Mouse (Mus musculus) intestine, embryonic 14.5 days (tissue): ENCODE measurements around the gene Gigyf2. TPM values are rescaled to one million over a fixed set of nuclear protein-coding genes. Genes with fewer than 3 reads are reported as not detected.

ENCODE experiments used
- ATAC-seq: fragments of 200-750 bp; cut with Nextera tagmentation; replicated peaks from 2 replicates; pipeline ENCODE4 v1.8.0; 2017; ENCODE audit warnings: low read depth, moderate number of reproducible peaks, moderate TSS enrichment, moderate library complexity; ENCODE audit not compliant: low FRiP score, low TSS enrichment
- DNase-seq: peaks from one replicate; pipeline ENCODE4 v3.0.0-alpha.2; 2018; ENCODE audit warnings: low spot score
- H3K27ac ChIP-seq: fragments of 300-500 bp; sonication (generic); 2 replicates; pipeline ENCODE4 v1.5.1; 2014; ENCODE audit warnings: low read depth, mild to moderate bottlenecking, control low read depth
- H3K27me3 ChIP-seq: fragments of 300-500 bp; sonication (generic); replicated peaks from 2 replicates; pipeline ENCODE4 v1.6.1; 2014; ENCODE audit warnings: low read length, control low read depth; ENCODE audit not compliant: control insufficient read depth, insufficient read depth
- H3K36me3 ChIP-seq: fragments of 300-500 bp; sonication (generic); 2 replicates; pipeline ENCODE4 v1.6.1; 2014; ENCODE audit warnings: low read length, control low read depth; ENCODE audit not compliant: control insufficient read depth, insufficient read depth
- H3K4me1 ChIP-seq: fragments of 300-500 bp; sonication (generic); replicated peaks from 2 replicates; pipeline ENCODE4 v1.6.1; 2014; ENCODE audit warnings: low read length, control low read depth, mixed read lengths; ENCODE audit not compliant: control insufficient read depth, insufficient read depth
- H3K4me2 ChIP-seq: fragments of 300-500 bp; sonication (generic); 2 replicates; pipeline ENCODE4 v1.6.1; 2014; ENCODE audit warnings: low read length
- H3K4me3 ChIP-seq: fragments of 300-500 bp; sonication (generic); 2 replicates; pipeline ENCODE4 v1.5.1; 2014; ENCODE audit warnings: low read depth, low read length, control low read depth, mixed read lengths
- H3K9ac ChIP-seq: fragments of 300-500 bp; sonication (generic); 2 replicates; pipeline ENCODE4 v1.6.1; 2014; ENCODE audit warnings: mild to moderate bottlenecking, low read length
- H3K9me3 ChIP-seq: fragments of 300-500 bp; sonication (generic); 2 replicates; pipeline ENCODE4 v1.6.1; 2016; ENCODE audit warnings: low read length, control low read depth; ENCODE audit not compliant: control insufficient read depth
- WGBS: fragments of 180-500 bp; shearing (Covaris S2); extraction: QIAGEN DNeasy Blood & Tissue Kit; methylation state at CpG from one replicate; pipeline ENCODE4 v1.1.7; 2014; 5-methylcytosine and 5-hydroxymethylcytosine counted together
- polyA plus RNA-seq: library from polyadenylated mRNA; unstranded; fragments of >200 nt; fragmentation: Nextera tagmentation; extraction: Ambion mirVana; gene quantifications from 2 replicates; pipeline ENCODE4 v1.2.1, GENCODE M21; 2014

Gene Gigyf2
- polyA plus RNA-seq, 1 experiment from 2014 or later = 45.2 TPM

DNA sequence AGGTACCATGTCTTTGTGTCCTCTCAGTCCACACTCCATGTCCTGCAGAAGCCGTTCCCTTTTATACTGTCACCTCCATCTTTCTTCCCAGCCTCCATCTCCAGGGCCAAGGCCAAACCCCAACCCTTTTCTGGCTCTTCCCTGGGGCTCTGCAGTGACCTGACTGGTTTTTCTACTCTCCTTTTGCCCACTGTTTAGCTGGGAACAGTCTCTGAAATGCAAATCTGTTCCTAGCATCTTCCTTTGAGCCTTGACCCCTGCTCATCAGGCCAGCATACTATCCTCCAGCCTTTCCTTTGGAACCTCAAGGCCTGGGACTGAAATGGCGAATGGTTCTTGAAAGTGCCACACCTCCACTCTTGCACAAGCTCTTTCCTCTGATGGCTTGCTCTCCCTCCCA is 13.7 kb upstream of the Gigyf2 start:
- no peak overlapping the region for H3K9ac ChIP-seq
- no peaks in the 10 kb centered on the region for H3K36me3 ChIP-seq
- H3K4me3 ChIP-seq = no peak overlapping the region
- no peaks in the 10 kb centered on the region for H3K27me3 ChIP-seq
- 85% methylated on average over 2 of the region's 2 CpGs for WGBS
- H3K4me1 ChIP-seq = 0 out of 2 replicates have a peak, but pooled peaks cover 2% of the 10 kb centered on the region
- DNase-seq = no peak
- ATAC-seq = no peak
- H3K27ac ChIP-seq = no peak overlapping the region
- no peaks in the 10 kb centered on the region for H3K9me3 ChIP-seq
- no peak overlapping the region for H3K4me2 ChIP-seq

DNA sequence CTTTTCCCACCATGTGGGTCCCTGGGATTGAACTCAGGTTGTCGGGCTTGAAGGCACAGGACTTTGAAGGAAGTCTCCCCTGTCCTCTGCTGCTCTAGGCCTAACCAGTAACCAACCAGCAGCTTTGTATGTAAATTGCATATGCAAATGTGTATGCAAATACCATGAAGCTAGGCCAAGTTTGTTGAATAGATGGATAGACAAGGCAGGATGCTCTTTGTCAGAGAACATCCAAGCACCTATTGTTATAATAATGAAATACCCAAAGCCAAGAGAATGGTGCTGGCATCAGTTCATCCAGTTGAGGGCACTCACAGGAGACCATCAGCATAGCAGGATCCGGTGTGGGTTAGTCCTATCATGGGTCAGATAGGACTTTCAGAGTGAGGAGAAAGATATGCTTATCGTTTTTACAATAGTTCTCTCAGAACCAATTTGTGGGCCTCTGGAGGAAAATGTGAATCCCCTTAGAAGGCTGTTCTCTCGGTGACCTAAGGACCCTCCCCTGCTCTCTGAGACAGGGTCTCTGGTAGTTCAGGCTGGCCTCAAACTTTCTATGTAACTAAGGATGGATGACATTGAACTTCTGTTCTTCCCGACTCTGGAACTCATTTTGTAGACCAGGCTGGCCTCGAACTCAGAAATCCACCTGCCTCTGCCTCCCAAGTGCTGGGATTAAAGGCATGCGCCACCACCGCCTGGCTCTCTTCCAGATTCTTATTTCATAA is 12.8 kb upstream of the Gigyf2 start:
- Histone ChIP-seq H3K4me2 (no peak overlapping the region), H3K9ac (no peak overlapping the region), H3K9me3 (no peaks in the 10 kb centered on the region), H3K36me3 (no peaks in the 10 kb centered on the region), H3K4me1 (0 out of 2 replicates have a peak, but pooled peaks cover 2% of the 10 kb centered on the region), H3K4me3 (no peak overlapping the region), H3K27ac (no peak overlapping the region), H3K27me3 (no peaks in the 10 kb centered on the region)
- 93% methylated on average over 8 of the region's 8 CpGs for WGBS
- ATAC-seq (no peak), DNase-seq (no peak)

DNA sequence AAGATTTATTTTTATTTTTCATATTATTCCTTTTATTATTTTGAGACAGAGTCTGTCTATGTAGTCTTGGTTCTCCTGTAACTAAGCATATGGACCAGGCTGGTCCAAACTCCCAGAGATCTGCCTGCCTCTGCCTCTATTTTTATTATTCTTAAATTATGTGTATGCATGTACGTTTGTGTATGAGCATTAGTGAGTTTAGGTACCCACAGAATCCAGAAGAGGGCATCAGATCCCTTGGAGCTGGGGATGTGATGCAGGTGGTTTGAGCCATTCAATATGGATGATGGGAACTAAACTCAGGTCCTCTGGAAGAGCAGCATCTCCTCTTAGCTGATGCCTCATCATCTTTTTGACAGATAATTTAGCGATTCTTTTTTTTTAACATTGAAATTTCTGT is 11.4 kb upstream of the Gigyf2 start:
- H3K27me3 ChIP-seq = no peaks in the 10 kb centered on the region
- peaks cover 8% of the 10 kb centered on the region for H3K9me3 ChIP-seq
- H3K4me1 ChIP-seq = 0 out of 2 replicates have a peak, but pooled peaks cover 2% of the 10 kb centered on the region
- DNase-seq = no peak
- no peak overlapping the region for H3K9ac ChIP-seq
- no peaks in the 10 kb centered on the region for H3K36me3 ChIP-seq
- H3K4me3 ChIP-seq = no peak overlapping the region
- no peak overlapping the region for H3K27ac ChIP-seq
- WGBS = 92% methylated on average over 2 of the region's 2 CpGs
- no peak overlapping the region for H3K4me2 ChIP-seq
- ATAC-seq = no peak

DNA sequence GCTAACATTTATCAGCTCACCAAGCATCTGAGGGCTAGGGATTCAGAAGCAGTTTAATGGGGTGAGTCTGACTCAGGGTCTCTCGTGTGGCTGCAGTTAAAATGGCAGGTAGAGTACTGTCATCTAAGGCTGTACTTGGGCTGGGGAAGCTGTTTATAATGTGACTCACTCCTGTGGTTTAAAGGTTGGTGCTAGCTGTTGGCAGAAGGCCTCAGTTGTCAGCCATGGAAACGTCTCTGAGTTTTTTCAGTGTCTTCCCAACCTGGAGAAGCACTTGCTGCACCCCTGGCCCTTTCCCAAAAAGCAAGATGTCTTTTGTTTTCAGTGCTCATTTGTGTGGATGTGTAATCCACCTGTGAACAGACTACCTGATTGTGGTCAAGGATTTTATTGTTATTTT is 10.9 kb upstream of the Gigyf2 start:
- Histone ChIP-seq H3K4me2 (no peak overlapping the region), H3K4me3 (no peak overlapping the region), H3K27ac (no peak overlapping the region), H3K9ac (no peak overlapping the region), H3K27me3 (no peaks in the 10 kb centered on the region), H3K4me1 (0 out of 2 replicates have a peak, but pooled peaks cover 2% of the 10 kb centered on the region), H3K36me3 (no peaks in the 10 kb centered on the region), H3K9me3 (peaks cover 10% of the 10 kb centered on the region)
- 77% methylated on average over 2 of the region's 2 CpGs for WGBS
- no peak for DNase-seq
- ATAC-seq = no peak

DNA sequence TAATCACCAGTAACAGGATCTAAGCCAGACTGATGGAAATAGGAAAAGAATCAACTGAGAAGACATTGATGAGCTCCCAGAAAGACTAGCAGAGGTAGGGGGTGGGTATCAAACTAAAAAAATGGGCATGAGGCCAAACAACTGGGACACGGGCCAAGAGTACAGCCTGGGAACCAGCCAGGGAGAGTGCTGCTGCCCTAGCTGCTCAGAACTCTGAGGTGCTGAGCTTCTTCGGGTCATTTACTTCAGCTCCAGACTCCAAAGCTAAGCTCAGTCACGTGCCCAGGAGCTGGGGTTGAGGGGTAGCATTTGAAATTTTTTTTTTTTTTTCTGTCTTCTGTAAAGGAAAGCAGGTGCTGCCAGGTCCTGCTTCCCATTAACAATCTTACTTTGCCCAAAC is 10.1 kb upstream of the Gigyf2 start:
- no peak overlapping the region for H3K27ac ChIP-seq
- ATAC-seq = no peak
- H3K27me3 ChIP-seq = no peaks in the 10 kb centered on the region
- peaks cover 15% of the 10 kb centered on the region for H3K9me3 ChIP-seq
- H3K36me3 ChIP-seq = no peaks in the 10 kb centered on the region
- 0 out of 2 replicates have a peak, but pooled peaks cover 2% of the 10 kb centered on the region for H3K4me1 ChIP-seq
- no peak overlapping the region for H3K9ac ChIP-seq
- DNase-seq = no peak
- H3K4me2 ChIP-seq = no peak overlapping the region
- 56% methylated on average over 3 of the region's 3 CpGs for WGBS
- no peak overlapping the region for H3K4me3 ChIP-seq

DNA sequence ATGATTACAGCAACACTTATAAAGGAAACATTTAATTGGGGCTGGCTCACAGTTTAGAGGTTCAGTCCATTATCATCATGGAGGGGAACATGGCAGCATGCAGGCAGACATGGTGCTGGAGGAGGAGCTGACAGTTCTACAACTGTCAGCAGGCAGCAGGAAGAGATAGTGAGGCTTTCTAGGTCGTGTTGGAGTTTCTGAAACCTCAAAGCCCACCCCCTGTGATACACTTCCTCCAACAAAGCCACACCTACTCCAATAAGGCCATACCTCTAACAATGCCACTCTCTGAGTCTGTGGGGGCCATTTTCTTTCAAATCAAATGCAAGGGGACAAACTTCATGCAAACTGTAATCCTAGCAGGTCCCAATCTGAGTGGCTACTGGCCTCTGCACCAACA is 5.7 kb upstream of the Gigyf2 start:
- no peak overlapping the region for H3K27ac ChIP-seq
- H3K27me3 ChIP-seq = no peaks in the 10 kb centered on the region
- H3K9ac ChIP-seq = no peak overlapping the region
- ATAC-seq (no peak), DNase-seq (no peak)
- H3K4me3 ChIP-seq = no peak overlapping the region
- no peak overlapping the region for H3K4me2 ChIP-seq
- H3K4me1 ChIP-seq = 0 out of 2 replicates have a peak, but pooled peaks cover 2% of the 10 kb centered on the region
- WGBS = 17% methylated on average over 1 of the region's 1 CpGs
- no peaks in the 10 kb centered on the region for H3K36me3 ChIP-seq
- peaks cover 15% of the 10 kb centered on the region for H3K9me3 ChIP-seq

DNA sequence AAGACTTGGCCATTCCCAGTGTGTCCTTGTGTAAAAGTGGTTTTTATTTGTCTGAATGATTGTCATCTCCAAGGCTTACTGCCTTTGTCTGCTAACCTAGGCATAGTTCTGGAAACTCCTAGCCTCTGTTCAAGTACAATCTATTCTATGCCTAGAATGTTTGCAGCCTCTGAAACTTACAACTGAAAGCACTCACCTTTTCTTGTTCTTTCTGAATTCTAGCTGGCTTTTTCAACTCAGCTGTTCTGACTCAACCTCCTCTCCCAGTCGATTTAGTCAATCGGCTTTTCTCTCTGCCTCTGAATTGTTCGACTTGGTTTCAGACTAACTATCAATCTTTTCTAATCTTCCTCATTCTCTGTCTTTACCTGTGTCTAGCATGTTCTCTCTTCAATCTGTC is 4.0 kb upstream of the Gigyf2 start:
- Histone ChIP-seq H3K27me3 (no peaks in the 10 kb centered on the region), H3K36me3 (no peaks in the 10 kb centered on the region), H3K9me3 (peaks cover 15% of the 10 kb centered on the region), H3K27ac (no peak overlapping the region), H3K9ac (no peak overlapping the region), H3K4me1 (no peaks in the 10 kb centered on the region; the same call in 1 of the 2 replicates), H3K4me2 (no peak overlapping the region), H3K4me3 (no peak overlapping the region)
- ATAC-seq (no peak), DNase-seq (no peak)
- 91% methylated on average over 3 of the region's 3 CpGs for WGBS

DNA sequence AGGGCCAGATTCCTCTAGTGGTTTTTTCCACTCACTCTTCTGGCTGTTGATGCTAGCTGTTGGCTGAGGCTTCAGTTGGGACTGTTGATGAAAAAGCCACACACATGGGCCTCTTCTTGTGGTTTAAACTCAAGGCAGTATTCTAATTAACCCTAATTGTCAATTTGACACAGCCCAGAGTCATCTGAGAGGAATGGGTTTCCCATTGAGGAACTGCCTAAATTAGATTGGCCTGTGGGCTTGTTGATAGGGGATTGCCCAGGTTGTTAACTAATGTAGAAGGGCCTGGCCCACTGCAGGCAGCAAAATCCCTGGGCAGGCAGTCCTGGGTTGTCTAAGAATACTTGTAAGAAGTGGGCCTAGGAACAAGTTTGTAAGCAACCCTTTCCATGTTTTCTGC is 2.1 kb upstream of the Gigyf2 start:
- no peaks in the 10 kb centered on the region for H3K27me3 ChIP-seq
- no peak for DNase-seq
- H3K27ac ChIP-seq = no peak overlapping the region
- no peak overlapping the region for H3K4me3 ChIP-seq
- no peak overlapping the region for H3K4me2 ChIP-seq
- H3K36me3 ChIP-seq = no peaks in the 10 kb centered on the region
- H3K9me3 ChIP-seq = peaks cover 13% of the 10 kb centered on the region
- H3K4me1 ChIP-seq = peaks cover 7% of the 10 kb centered on the region
- H3K9ac ChIP-seq = no peak overlapping the region
- ATAC-seq = no peak
